Mouse (Mus musculus) neural tube, embryonic 15.5 days (tissue): ENCODE results near the gene Tnxb. TPM values are rescaled to one million over a fixed set of nuclear protein-coding genes. Genes with fewer than 3 reads are reported as not detected.
A peak's percentile ranks its signal among the peaks of the same experiment; 100 is the strongest.

Experiments
- ATAC-seq: fragments of 200-750 bp; cut with Nextera tagmentation; 2 replicates; pipeline ENCODE4 v1.8.0; 2017; ENCODE audit warnings: mild to moderate bottlenecking, moderate TSS enrichment, moderate library complexity; ENCODE audit not compliant: low FRiP score
- H3K27ac ChIP-seq: fragments of 300-500 bp; sonication (generic); replicated peaks from 2 replicates; pipeline ENCODE4 v1.5.1; 2015; ENCODE audit warnings: mild to moderate bottlenecking, inconsistent platforms
- H3K27me3 ChIP-seq: fragments of 300-500 bp; sonication (generic); replicated peaks from 2 replicates; pipeline ENCODE4 v1.6.1; 2015; ENCODE audit warnings: inconsistent platforms
- H3K36me3 ChIP-seq: fragments of 300-500 bp; sonication (generic); 2 replicates; pipeline ENCODE4 v1.6.1; 2015; ENCODE audit warnings: inconsistent platforms
- H3K4me1 ChIP-seq: fragments of 300-500 bp; sonication (generic); 2 replicates; pipeline ENCODE4 v1.6.1; 2015; ENCODE audit warnings: inconsistent platforms
- H3K4me2 ChIP-seq: fragments of 300-500 bp; sonication (generic); 2 replicates; pipeline ENCODE4 v1.6.1; 2015; ENCODE audit warnings: inconsistent platforms, mild to moderate bottlenecking, moderate library complexity
- H3K4me3 ChIP-seq: fragments of 300-500 bp; sonication (generic); replicated peaks from 2 replicates; pipeline ENCODE4 v1.5.1; 2015; ENCODE audit warnings: mild to moderate bottlenecking, inconsistent platforms
- H3K9ac ChIP-seq: fragments of 300-500 bp; sonication (generic); replicated peaks from 2 replicates; pipeline ENCODE4 v1.6.1; 2015; ENCODE audit warnings: mild to moderate bottlenecking, inconsistent platforms
- H3K9me3 ChIP-seq: fragments of 300-500 bp; sonication (generic); replicated peaks from 2 replicates; pipeline ENCODE4 v1.6.1; 2016; ENCODE audit warnings: inconsistent platforms
- WGBS: fragments of 180-500 bp; shearing (Covaris S2); methylation state at CpG from one replicate; pipeline ENCODE4 v1.1.7; 2015; ENCODE audit warnings: mixed read lengths; 5-methylcytosine and 5-hydroxymethylcytosine counted together
- polyA plus RNA-seq: library from polyadenylated mRNA; unstranded; fragments of >200 nt; fragmentation: Nextera tagmentation; extraction: Ambion mirVana; gene quantifications from 2 replicates; pipeline ENCODE4 v1.2.1, GENCODE M21; 2015

Tnxb gene
- polyA plus RNA-seq, 1 experiment from 2014 or later: 0.50 TPM

- Histone ChIP-seq H3K4me3 (peak within 1 kb of the TSS; percentile 60), H3K9ac (peak within 1 kb of the TSS; percentile 65), H3K4me1 (peaks cover 50% of the 10 kb centered on the region), H3K27ac (peak within 1 kb of the TSS; percentile 84), H3K9me3 (no peaks in the 10 kb centered on the region), H3K4me2 (peak within 1 kb of the TSS; percentile 89), H3K27me3 (no peaks in the 10 kb centered on the region), H3K36me3 (peaks cover 8% of the 10 kb centered on the region)
- under 1% methylated on average over 16 of the region's 16 CpGs for WGBS
- peak; percentile 83 for ATAC-seq
Observed at GRCm38 (mm10) chr17:34644608-34645007, 25.7 kb upstream of the Tnxb start, which contains the start of gene Fkbpl. Fkbpl (plus strand) TSS chr17:34644764.

- H3K4me2 ChIP-seq: peak overlapping the region; percentile 89
- peaks cover 49% of the 10 kb centered on the region for H3K4me1 ChIP-seq
- H3K27me3 ChIP-seq: no peaks in the 10 kb centered on the region
- H3K9me3 ChIP-seq: no peaks in the 10 kb centered on the region
- H3K36me3 ChIP-seq: peaks cover 16% of the 10 kb centered on the region
- peak overlapping the region; percentile 84 for H3K27ac ChIP-seq
- peak overlapping the region; percentile 60 for H3K4me3 ChIP-seq
- 48% methylated on average over 10 of the region's 10 CpGs for WGBS
- H3K9ac ChIP-seq: peak overlapping the region; percentile 65
- no peak for ATAC-seq
Observed at GRCm38 (mm10) chr17:34645256-34645829, 25.0 kb upstream of the Tnxb start.

- no peak overlapping the region for H3K9ac ChIP-seq
- H3K4me2 ChIP-seq: peak overlapping the region; percentile 89
- H3K27ac ChIP-seq: 0 out of 2 replicates have a peak overlapping the region, but pooled peaks have one; percentile 28
- WGBS: 78% methylated on average over 30 of the region's 30 CpGs
- peak overlapping the region; percentile 76 for H3K4me3 ChIP-seq
- ATAC-seq: no peak
- peaks cover 44% of the 10 kb centered on the region for H3K4me1 ChIP-seq
- no peaks in the 10 kb centered on the region for H3K27me3 ChIP-seq
- H3K9me3 ChIP-seq: no peaks in the 10 kb centered on the region
- H3K36me3 ChIP-seq: peaks cover 22% of the 10 kb centered on the region
Observed at GRCm38 (mm10) chr17:34645831-34646511, 24.4 kb upstream of the Tnxb start.

GRCm38 (mm10) chr17:34646906-34647787 lies 23.2 kb upstream of the Tnxb start, which contains the start of gene Atf6b:
Atf6b (plus strand) TSS chr17:34647146.
- peaks cover 34% of the 10 kb centered on the region for H3K36me3 ChIP-seq
- under 1% methylated on average over 56 of the region's 66 CpGs for WGBS
- peak; percentile 95 for ATAC-seq
- H3K4me2 ChIP-seq: peak within 1 kb of the TSS; percentile 89
- peak within 1 kb of the TSS; percentile 76 for H3K4me3 ChIP-seq
- H3K9me3 ChIP-seq: no peaks in the 10 kb centered on the region
- H3K27me3 ChIP-seq: no peaks in the 10 kb centered on the region
- peaks cover 39% of the 10 kb centered on the region for H3K4me1 ChIP-seq
- H3K9ac ChIP-seq: peak within 1 kb of the TSS; percentile 85
- peak within 1 kb of the TSS; percentile 81 for H3K27ac ChIP-seq

GRCm38 (mm10) chr17:34648141-34648890 lies 22.0 kb upstream of the Tnxb start:
- Histone ChIP-seq H3K27ac (no peak overlapping the region), H3K4me3 (peak overlapping the region; percentile 76), H3K27me3 (no peaks in the 10 kb centered on the region), H3K9me3 (no peaks in the 10 kb centered on the region), H3K9ac (0 out of 2 replicates have a peak overlapping the region, but pooled peaks have one; percentile 85), H3K4me1 (peaks cover 39% of the 10 kb centered on the region), H3K4me2 (peak overlapping the region; percentile 89), H3K36me3 (peaks cover 45% of the 10 kb centered on the region)
- ATAC-seq: no peak
- 90% methylated on average over 16 of the region's 16 CpGs for WGBS

- H3K27ac ChIP-seq: no peak overlapping the region
- 91% methylated on average over 18 of the region's 18 CpGs for WGBS
- H3K36me3 ChIP-seq: peaks cover 53% of the 10 kb centered on the region
Observed at GRCm38 (mm10) chr17:34649106-34649864, 21.1 kb upstream of the Tnxb start.

GRCm38 (mm10) chr17:34650781-34651180 lies 19.6 kb upstream of the Tnxb start:
- Histone ChIP-seq H3K4me3 (no peak overlapping the region), H3K4me2 (no peak overlapping the region), H3K27ac (no peak overlapping the region), H3K36me3 (peaks cover 63% of the 10 kb centered on the region), H3K4me1 (peaks cover 34% of the 10 kb centered on the region), H3K27me3 (no peaks in the 10 kb centered on the region), H3K9me3 (no peaks in the 10 kb centered on the region), H3K9ac (no peak overlapping the region)
- ATAC-seq: no peak
- WGBS: 95% methylated on average over 14 of the region's 14 CpGs

More at GRCm38 (mm10) chr17:34649106-34649864, 21.1 kb upstream of the Tnxb start:
- H3K27me3 ChIP-seq: no peaks in the 10 kb centered on the region
- H3K9me3 ChIP-seq: no peaks in the 10 kb centered on the region
- H3K4me2 ChIP-seq: no peak overlapping the region
- no peak overlapping the region for H3K4me3 ChIP-seq
- H3K9ac ChIP-seq: no peak overlapping the region
- no peak for ATAC-seq
- H3K4me1 ChIP-seq: peaks cover 38% of the 10 kb centered on the region

- Histone ChIP-seq H3K27ac (no peak overlapping the region), H3K4me2 (no peak overlapping the region), H3K27me3 (no peaks in the 10 kb centered on the region), H3K4me1 (peaks cover 31% of the 10 kb centered on the region), H3K9me3 (no peaks in the 10 kb centered on the region), H3K4me3 (no peak overlapping the region), H3K9ac (no peak overlapping the region), H3K36me3 (peaks cover 63% of the 10 kb centered on the region)
- WGBS: 50% methylated on average over 19 of the region's 19 CpGs
- no peak for ATAC-seq
Observed at GRCm38 (mm10) chr17:34651507-34652221, 18.7 kb upstream of the Tnxb start.

- 93% methylated on average over 10 of the region's 10 CpGs for WGBS
- Histone ChIP-seq H3K4me1 (peaks cover 28% of the 10 kb centered on the region), H3K9ac (no peak overlapping the region), H3K36me3 (peaks cover 63% of the 10 kb centered on the region), H3K4me3 (no peak overlapping the region), H3K4me2 (no peak overlapping the region), H3K27ac (no peak overlapping the region), H3K27me3 (no peaks in the 10 kb centered on the region), H3K9me3 (no peaks in the 10 kb centered on the region)
- no peak for ATAC-seq
Observed at GRCm38 (mm10) chr17:34652546-34652945, 17.8 kb upstream of the Tnxb start.

GRCm38 (mm10) chr17:34652985-34653384 lies 17.4 kb upstream of the Tnxb start:
- Histone ChIP-seq H3K27ac (no peak overlapping the region), H3K27me3 (no peaks in the 10 kb centered on the region), H3K9me3 (no peaks in the 10 kb centered on the region), H3K36me3 (peaks cover 63% of the 10 kb centered on the region), H3K4me1 (peaks cover 24% of the 10 kb centered on the region), H3K9ac (no peak overlapping the region), H3K4me3 (no peak overlapping the region), H3K4me2 (no peak overlapping the region)
- no peak for ATAC-seq
- WGBS: 94% methylated on average over 8 of the region's 8 CpGs
